Mouse (Mus musculus) NIH3T3 (cell line): ENCODE results near the gene Traf3.

Experiments used
- DNase-seq: peaks from one replicate; pipeline ENCODE4 v3.0.0-alpha.2; 2012; ENCODE audit warnings: low read depth

Traf3 gene

GRCm38 (mm10) chr12:111314273-111314672 is 148.1 kb downstream of the Traf3 start:
- DNase-seq: no peak
